Mouse (Mus musculus) CH12.LX (cell line): ENCODE measurements around the gene Fbln1. TPM values are rescaled to one million over a fixed set of nuclear protein-coding genes. Genes with fewer than 3 reads are reported as not detected.
"Not testable (repeated sequence)": the region's sequence is repeated elsewhere in the genome, so short reads cannot be mapped to it uniquely, and the experiment has no call there.

Experiments used
- DNase-seq: peaks from one replicate; pipeline ENCODE4 v3.0.0-alpha.2; 2013; ENCODE audit errors: extremely low read depth
- H3K27ac ChIP-seq: 2 replicates; pipeline ENCODE4 v1.5.1; 2012; ENCODE audit warnings: low read depth, mild to moderate bottlenecking, control low read depth, moderate library complexity; ENCODE audit not compliant: insufficient read depth
- H3K27me3 ChIP-seq: replicated peaks from 2 replicates; pipeline ENCODE3; 2012; ENCODE audit warnings: inconsistent platforms
- H3K36me3 ChIP-seq, 2 experiments: replicated peaks in 1 of 2; 2 replicates each; pipeline versions ENCODE3 to v1.6.1; 2012; ENCODE audit warnings: inconsistent platforms in 1 of 2, low read length in 1 of 2, mild to moderate bottlenecking in 1 of 2, mixed read lengths in 1 of 2, moderate library complexity in 1 of 2; ENCODE audit not compliant: control insufficient read depth in 1 of 2, insufficient read depth in 1 of 2
- H3K4me1 ChIP-seq, 2 experiments: 2 replicates each; pipeline ENCODE4 v1.6.1; 2012; ENCODE audit warnings: inconsistent platforms in 1 of 2, moderate library complexity in 1 of 2; ENCODE audit not compliant: insufficient read depth in 2 of 2, control insufficient read depth in 1 of 2
- H3K4me2 ChIP-seq: 2 replicates; pipeline ENCODE4 v1.6.1; 2012; ENCODE audit warnings: low read depth, mild to moderate bottlenecking, control low read depth; ENCODE audit not compliant: poor library complexity, insufficient read depth, severe bottlenecking
- H3K4me3 ChIP-seq, 3 experiments: fragments of 150-350 bp in 1 of 3; sonication (generic) in 1 of 3; replicated peaks in 1 of 3; 2 replicates each; pipeline versions ENCODE3 to v1.5.1; 2011 to 2012; ENCODE audit warnings: low read depth in 2 of 3, low read length in 2 of 3, mild to moderate bottlenecking in 2 of 3, moderate library complexity in 2 of 3, control low read depth in 1 of 3, improper control_type of control experiment in 1 of 3, inconsistent platforms in 1 of 3, mixed read lengths in 1 of 3; ENCODE audit not compliant: poor library complexity in 1 of 3
- H3K79me2 ChIP-seq: replicated peaks from 2 replicates; pipeline ENCODE4 v1.6.1; 2012; ENCODE audit warnings: mild to moderate bottlenecking, moderate library complexity; ENCODE audit not compliant: control insufficient read depth, poor library complexity, insufficient read depth, severe bottlenecking; ENCODE audit errors: extremely low read depth
- H3K9ac ChIP-seq: 2 replicates; pipeline ENCODE4 v1.6.1; 2012; ENCODE audit warnings: low read depth, mild to moderate bottlenecking, control low read depth, moderate library complexity; ENCODE audit not compliant: insufficient read depth
- H3K9me3 ChIP-seq: replicated peaks from 2 replicates; pipeline ENCODE3; 2012; ENCODE audit warnings: low read length, inconsistent platforms, mixed read lengths
- BHLHE40 ChIP-seq: IDR thresholded peaks from 2 replicates; pipeline ENCODE4 v1.6.1; 2011; ENCODE audit warnings: mild to moderate bottlenecking, low read depth, low read length, improper control_type of control experiment
- CHD1 ChIP-seq: IDR thresholded peaks from 2 replicates; pipeline ENCODE4 v1.6.1; 2012; ENCODE audit warnings: low read depth, low read length, improper control_type of control experiment, inconsistent platforms
- CHD2 ChIP-seq: IDR thresholded peaks from 2 replicates; pipeline ENCODE4 v1.6.1; 2011; ENCODE audit warnings: low read length, improper control_type of control experiment
- EP300 ChIP-seq: IDR thresholded peaks from 2 replicates; pipeline ENCODE4 v1.6.1; 2011; ENCODE audit warnings: low read length, improper control_type of control experiment
- ETS1 ChIP-seq: conservative IDR thresholded peaks from 2 replicates; pipeline ENCODE4 v1.6.1; 2012; ENCODE audit warnings: low read depth, mild to moderate bottlenecking, inconsistent platforms, low read length, improper control_type of control experiment, moderate library complexity
- GABPA ChIP-seq: IDR thresholded peaks from 2 replicates; pipeline ENCODE4 v1.6.1; 2012; ENCODE audit warnings: low read depth, low read length, improper control_type of control experiment, inconsistent platforms; ENCODE audit not compliant: insufficient replicate concordance
- HCFC1 ChIP-seq: IDR thresholded peaks from 2 replicates; pipeline ENCODE4 v1.6.1; 2012; ENCODE audit warnings: low read depth, mild to moderate bottlenecking, inconsistent platforms, low read length, improper control_type of control experiment
- IRF4 ChIP-seq: IDR thresholded peaks from 2 replicates; pipeline ENCODE4 v1.6.1; 2014; ENCODE audit warnings: low read depth, mild to moderate bottlenecking, inconsistent platforms, low read length, improper control_type of control experiment
- JUN ChIP-seq: IDR thresholded peaks from 2 replicates; pipeline ENCODE4 v1.6.1; 2011; ENCODE audit warnings: low read depth, mild to moderate bottlenecking, low read length, improper control_type of control experiment, moderate library complexity; ENCODE audit not compliant: insufficient read depth
- KAT2A ChIP-seq: IDR thresholded peaks from 2 replicates; pipeline ENCODE4 v1.6.1; 2012; ENCODE audit warnings: low read length, improper control_type of control experiment, inconsistent platforms; ENCODE audit not compliant: insufficient replicate concordance
- MAX ChIP-seq: IDR thresholded peaks from 2 replicates; pipeline ENCODE4 v1.6.1; 2011; ENCODE audit warnings: low read length, improper control_type of control experiment
- MEF2A ChIP-seq: IDR thresholded peaks from 2 replicates; pipeline ENCODE4 v1.6.1; 2014; ENCODE audit warnings: low read depth, mild to moderate bottlenecking, inconsistent platforms, low read length, improper control_type of control experiment, borderline replicate concordance
- NRF1 ChIP-seq: IDR thresholded peaks from 2 replicates; pipeline ENCODE4 v1.6.1; 2014; ENCODE audit warnings: low read depth, mild to moderate bottlenecking, inconsistent platforms, low read length, improper control_type of control experiment, moderate library complexity
- PAX5 ChIP-seq: IDR thresholded peaks from 2 replicates; pipeline ENCODE4 v1.6.1; 2012; ENCODE audit warnings: low read length, inconsistent platforms, mixed read lengths
- POLR2A ChIP-seq: IDR thresholded peaks from 2 replicates; pipeline ENCODE4 v1.6.1; 2011; ENCODE audit warnings: low read depth, mild to moderate bottlenecking, improper control_type of control experiment, low read length
- RAD21 ChIP-seq: IDR thresholded peaks from 2 replicates; pipeline ENCODE4 v1.6.1; 2011; ENCODE audit warnings: low read depth, mild to moderate bottlenecking, low read length, improper control_type of control experiment, moderate library complexity
- SIN3A ChIP-seq: IDR thresholded peaks from 2 replicates; pipeline ENCODE4 v1.6.1; 2012; ENCODE audit warnings: low read length, improper control_type of control experiment, inconsistent platforms
- TBP ChIP-seq: conservative IDR thresholded peaks from 2 replicates; pipeline ENCODE4 v1.6.1; 2011; ENCODE audit warnings: low read depth, low read length, improper control_type of control experiment
- USF2 ChIP-seq: conservative IDR thresholded peaks from 2 replicates; pipeline ENCODE4 v1.6.1; 2011; ENCODE audit warnings: low read depth, low read length, improper control_type of control experiment
- ZKSCAN1 ChIP-seq: IDR thresholded peaks from 2 replicates; pipeline ENCODE4 v1.6.1; 2012; ENCODE audit warnings: low read depth, inconsistent platforms, low read length, improper control_type of control experiment, borderline replicate concordance
- dilution Hi-C: fragments of 300-500 bp; cut with MboI; formaldehyde crosslinking; loops from 2 replicates; pipeline ENCODE4 v1.14.3; 2020; ENCODE audit warnings: low sequenced_read_pairs; ENCODE audit not compliant: extremely low pct_unique_long_range_greater_than_20kb, extremely low pct_ligation_motif_present
- in situ Hi-C: fragments of 300-500 bp; cut with MboI; formaldehyde crosslinking; loops from 3 replicates; pipeline ENCODE4 v1.14.3; 2019; ENCODE audit warnings: low sequenced_read_pairs, low pct_ligation_motif_present, low pct_unique_long_range_greater_than_20kb, mixed read lengths
- polyA plus RNA-seq: library from polyadenylated mRNA; unstranded; fragments of >175 nt; gene quantifications from 2 replicates; pipeline ENCODE4 v1.2.1, GENCODE M21; 2012; ENCODE audit warnings: low read depth; ENCODE audit not compliant: insufficient read length
- total RNA-seq, 2 experiments: library from RNA; depleted of rRNA; stranded (reverse); fragments of 300-350 nt in 1 of 2; fragments of >200 nt in 1 of 2; gene quantifications; 2 replicates each; pipeline ENCODE4 v1.2.3; 2012 to 2014

The Fbln1 gene
- total and polyA plus RNA-seq, 3 experiments, result 1.4 TPM; not detected in 2

DNA sequence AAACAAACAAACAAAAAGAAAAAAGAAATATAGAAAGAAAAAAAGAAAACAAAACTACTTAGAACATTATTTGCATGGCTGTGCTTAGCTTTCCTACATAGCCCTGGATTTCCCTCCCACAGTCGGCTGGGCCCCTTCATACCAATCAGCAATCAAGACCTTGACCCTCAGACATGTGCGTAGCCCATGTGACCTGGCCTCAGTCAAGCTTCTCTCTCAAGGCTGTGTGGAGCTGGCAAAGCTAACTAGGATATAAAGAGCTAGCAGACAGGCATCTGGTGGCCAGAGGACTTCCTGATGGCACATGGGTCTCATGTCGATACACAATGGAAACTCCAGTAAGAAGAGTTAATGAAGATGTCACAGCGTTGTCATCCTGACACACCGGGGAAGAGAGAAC, 123.3 kb downstream of the Fbln1 start:
- no peak for DNase-seq
- no peaks in the 10 kb centered on the region for H3K27me3 ChIP-seq
- H3K4me1 ChIP-seq, result peaks cover 0 to 20% of the 10 kb centered on the region in 2 experiments; a peak in 2 of 4 replicates
- H3K79me2 ChIP-seq, result no peaks in the 10 kb centered on the region
- H3K27ac ChIP-seq, result no peak overlapping the region
- no peak overlapping the region for H3K9ac ChIP-seq
- H3K4me2 ChIP-seq, result no peak overlapping the region
- in situ Hi-C loops, result no loop called here
- dilution Hi-C loops, result no loop called here
- H3K4me3 ChIP-seq, result no peak overlapping the region
- H3K9me3 ChIP-seq, result no peaks in the 10 kb centered on the region
- H3K36me3 ChIP-seq, result no peaks in the 10 kb centered on the region
- TF ChIP-seq NRF1, result no peak
- TF ChIP-seq CHD2, result no peak
- TF ChIP-seq USF2, result no peak
- no peak for TF ChIP-seq KAT2A
- TF ChIP-seq HCFC1, result no peak
- no peak for TF ChIP-seq CHD1
- TF ChIP-seq JUN, result no peak
- no peak for TF ChIP-seq ZKSCAN1
- TF ChIP-seq MAX, result no peak

DNA sequence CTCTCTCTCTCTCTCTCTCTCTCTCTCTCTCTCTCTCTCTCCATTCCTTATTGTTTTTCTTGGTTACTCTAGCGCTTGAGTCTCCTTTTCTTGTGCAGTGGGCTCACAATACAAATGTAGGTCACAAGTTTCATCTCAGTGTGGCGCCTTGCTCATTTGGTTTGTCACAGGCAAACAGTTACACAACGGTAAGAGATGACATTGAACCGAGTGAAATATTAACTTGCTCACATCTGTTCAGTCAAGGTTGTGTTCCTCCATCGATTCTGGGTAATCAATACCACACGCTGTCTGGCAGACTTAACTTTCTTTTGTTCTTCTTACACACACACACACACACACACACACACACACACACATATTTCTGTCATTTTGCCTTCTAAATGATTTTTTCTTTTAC, 124.3 kb downstream of the Fbln1 start:
- in situ Hi-C loops, result no loop called here
- no peak overlapping the region for H3K9ac ChIP-seq
- TF ChIP-seq SIN3A (no peak), JUN (no peak), EP300 (no peak), HCFC1 (no peak), MAX (no peak), PAX5 (no peak), RAD21 (no peak), TBP (no peak), GABPA (no peak), BHLHE40 (no peak), CHD1 (no peak), MEF2A (no peak), POLR2A (no peak), IRF4 (no peak), CHD2 (no peak), ETS1 (no peak)
- TF ChIP-seq, all 38 proteins: peak for 0

DNA sequence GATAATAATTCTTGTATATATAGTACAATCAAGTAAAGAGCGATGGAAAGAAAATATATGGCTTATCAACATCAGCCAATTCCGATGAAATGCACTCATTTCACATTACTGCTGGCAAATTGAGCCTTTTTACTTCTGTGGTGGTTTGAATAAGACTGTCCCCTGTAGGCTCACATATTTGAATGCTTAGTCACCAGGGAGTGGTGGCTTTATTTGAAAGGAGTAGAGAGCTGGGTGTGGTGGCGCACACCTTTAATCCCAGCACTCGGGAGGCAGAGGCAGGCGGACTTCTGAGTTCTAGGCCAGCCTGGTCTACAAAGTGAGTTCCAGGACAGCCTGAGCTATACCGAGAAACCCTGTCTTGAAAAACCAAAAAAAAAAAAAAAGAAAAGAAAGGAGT, 127.8 kb downstream of the Fbln1 start:
- H3K4me2 ChIP-seq, H3K27me3 ChIP-seq, dilution Hi-C loops, H3K36me3 ChIP-seq, H3K27ac ChIP-seq, H3K9ac ChIP-seq, in situ Hi-C loops, H3K4me3 ChIP-seq, DNase-seq, H3K9me3 ChIP-seq: not testable (repeated sequence)
- peaks cover 2 to 36% of the 10 kb centered on the region in 2 experiments; a peak in 3 of 4 replicates for H3K4me1 ChIP-seq
- H3K79me2 ChIP-seq, result peaks cover 21% of the 10 kb centered on the region

More for the DNA sequence above, 124.3 kb downstream of the Fbln1 start:
- peaks cover 0 to 28% of the 10 kb centered on the region in 2 experiments; a peak in 2 of 4 replicates for H3K4me1 ChIP-seq
- no peak overlapping the region for H3K4me2 ChIP-seq
- no peak for DNase-seq
- H3K79me2 ChIP-seq, result no peaks in the 10 kb centered on the region
- H3K9me3 ChIP-seq, result no peaks in the 10 kb centered on the region
- no peak overlapping the region for H3K27ac ChIP-seq
- dilution Hi-C loops, result no loop called here
- H3K4me3 ChIP-seq, result no peak overlapping the region
- no peaks in the 10 kb centered on the region for H3K36me3 ChIP-seq
- no peaks in the 10 kb centered on the region for H3K27me3 ChIP-seq
